Mouse (Mus musculus) heart, postnatal 14 days (tissue): ENCODE results near the gene Iqch. TPM values are rescaled to one million over a fixed set of nuclear protein-coding genes. Genes with fewer than 3 reads are reported as not detected.

Source experiments
- DNase-seq, 2 experiments: peaks; one replicate each; pipeline ENCODE4 v3.0.0; 2021 to 2022
- intact Hi-C: fragments of 180-260 bp; cut with DNase I; formaldehyde crosslinking; loops from one replicate; pipeline ENCODE4 v1.15.1; 2025
- total RNA-seq, 2 experiments: library from RNA; stranded (reverse); gene quantifications; 2 replicates each; pipeline ENCODE4 v1.2.3; 2021

Iqch gene
- total RNA-seq, 2 experiments from 2014 or later = not detected

GRCm38 (mm10) chr9:63613569-63613968 is 11.3 kb upstream of the Iqch start:
- no peak for DNase-seq
- intact Hi-C loops = loop anchor here (5.0 kb wide), 1 partner anchor 476 kb away; no protein-coding TSS in a partner anchor

DNA sequence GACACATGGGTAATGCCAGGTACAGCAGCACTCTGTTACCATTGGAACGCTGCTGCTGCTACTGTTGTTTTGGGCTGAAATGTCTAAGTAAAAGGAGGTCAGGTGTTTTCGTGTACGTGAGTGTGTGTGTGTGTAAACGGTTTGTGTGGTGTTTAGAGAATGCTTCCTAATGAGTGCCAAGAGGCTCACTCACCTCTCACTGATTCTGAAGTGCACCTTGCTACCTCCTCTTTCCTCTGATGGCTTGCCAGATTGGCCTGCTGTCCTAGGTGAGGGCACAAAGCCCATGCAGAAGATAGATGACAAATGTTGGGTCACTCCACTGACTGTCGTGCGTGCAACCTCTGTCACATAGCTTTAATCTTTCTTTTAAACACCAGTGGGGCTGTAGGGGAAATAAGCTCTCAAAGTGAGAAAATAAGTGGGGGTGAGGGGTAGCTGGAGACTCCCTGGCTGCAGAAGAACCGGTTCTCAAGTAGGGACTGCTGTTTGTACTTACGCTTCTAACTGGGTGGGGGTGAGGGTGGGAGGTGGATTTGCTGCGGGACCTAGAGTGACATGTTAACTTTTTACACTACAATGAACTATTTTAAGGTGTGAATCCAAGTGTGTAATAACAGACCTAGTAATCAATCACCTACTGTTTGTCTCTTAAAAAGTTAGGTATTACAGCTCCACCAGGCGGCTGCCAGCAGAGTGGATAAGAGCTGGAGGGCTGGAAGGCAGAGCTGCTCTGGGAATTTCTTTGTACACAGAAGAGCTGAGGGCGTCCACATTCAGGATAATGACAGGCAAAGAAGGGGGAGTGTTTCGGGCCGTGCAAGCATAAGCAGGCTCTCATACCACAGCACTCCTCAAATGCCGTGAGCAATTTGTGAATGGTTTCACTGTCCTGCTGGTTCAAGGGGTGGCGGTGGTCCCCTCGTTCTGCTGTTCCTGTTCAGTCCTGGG is 10.5 kb upstream of the Iqch start:
- intact Hi-C loops = loop anchor here (5.0 kb wide), 1 partner anchor 476 kb away; no protein-coding TSS in a partner anchor
- DNase-seq = peak in 1 of 2 experiments; percentile 21

DNA sequence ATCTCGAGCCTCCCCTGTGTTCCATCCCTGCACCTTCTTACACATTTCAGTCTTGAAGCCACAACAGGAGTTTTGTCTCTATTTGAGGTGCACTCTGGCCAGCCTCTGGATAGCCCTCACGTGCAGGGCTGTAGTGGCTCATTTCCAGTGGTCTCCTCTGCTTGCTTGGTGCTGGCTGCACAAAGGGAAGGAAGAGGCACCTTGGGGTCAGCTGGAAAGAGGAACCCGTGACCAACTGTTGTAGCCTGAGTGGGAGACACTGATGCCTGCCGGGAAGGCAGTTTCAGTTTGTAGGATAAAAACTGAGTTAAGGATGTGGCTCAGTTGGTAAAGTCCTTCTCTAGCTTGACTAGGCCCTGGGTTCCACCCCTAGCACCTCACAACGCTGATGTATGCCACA is 9.7 kb upstream of the Iqch start:
- DNase-seq = no peak
- intact Hi-C loops = loop anchor here (5.0 kb wide), 1 partner anchor 475 kb away; no protein-coding TSS in a partner anchor

- intact Hi-C loops = loop anchor here (5.0 kb wide), 1 partner anchor 474 kb away; no protein-coding TSS in a partner anchor
Measured at GRCm38 (mm10) chr9:63610841-63611366, 8.6 kb upstream of the Iqch start.

GRCm38 (mm10) chr9:63610231-63610630 is 7.9 kb upstream of the Iqch start:
- DNase-seq = no peak
- intact Hi-C loops = loop anchor here (5.0 kb wide), 1 partner anchor 473 kb away; no protein-coding TSS in a partner anchor

More at GRCm38 (mm10) chr9:63610841-63611366, 8.6 kb upstream of the Iqch start:
- peak; percentile 22 to 44 for DNase-seq

DNA sequence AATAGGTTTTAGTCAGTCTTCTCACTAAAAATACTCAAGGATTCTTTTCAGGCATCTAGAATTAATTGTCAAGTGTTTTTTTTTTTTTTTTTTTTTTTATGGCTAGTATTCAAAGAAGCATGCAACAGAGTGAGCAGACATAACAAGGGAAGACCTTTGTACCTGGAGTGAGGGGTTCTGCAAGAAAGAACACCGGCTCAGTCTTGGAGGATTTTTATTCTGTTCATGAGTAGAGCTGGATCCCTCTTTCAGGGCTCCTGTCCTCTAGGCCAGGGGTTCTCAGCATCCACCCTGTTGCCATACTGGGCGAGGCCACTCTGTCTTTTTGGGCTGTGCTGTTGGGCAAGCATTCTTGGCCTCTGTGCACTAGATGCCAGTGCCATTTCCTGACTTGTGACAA is 7.5 kb upstream of the Iqch start:
- no peak for DNase-seq
- intact Hi-C loops = loop anchor here (5.0 to 10.0 kb wide), 2 partner anchors 472 to 765 kb away; no protein-coding TSS in a partner anchor

GRCm38 (mm10) chr9:63609246-63609645 is 7.0 kb upstream of the Iqch start:
- intact Hi-C loops = loop anchor here (10.0 kb wide), 1 partner anchor 764 kb away; no protein-coding TSS in a partner anchor

DNA sequence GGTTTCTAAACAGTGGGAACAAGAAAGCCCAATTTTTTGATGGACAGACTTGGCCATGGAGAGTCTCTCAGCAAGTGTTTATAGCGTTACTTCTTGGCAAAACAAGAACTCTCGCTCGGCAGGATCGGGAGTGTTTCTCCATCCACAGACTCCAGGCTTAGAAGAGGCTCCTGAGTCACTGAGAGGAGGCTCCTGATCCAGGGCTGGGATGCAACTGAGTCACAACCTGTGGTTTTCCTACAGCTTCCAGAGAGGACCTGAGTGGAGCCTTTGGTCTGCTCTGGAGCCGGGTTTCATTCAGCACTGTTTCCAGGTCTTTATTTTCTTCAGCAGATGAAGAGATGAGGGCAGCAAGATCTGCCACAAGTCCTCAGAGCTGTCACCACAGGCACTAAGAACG is 5.7 kb upstream of the Iqch start:
- intact Hi-C loops = loop anchor here (10.0 kb wide), 1 partner anchor 763 kb away; no protein-coding TSS in a partner anchor
- no peak for DNase-seq

More at GRCm38 (mm10) chr9:63609246-63609645, 7.0 kb upstream of the Iqch start:
- no peak for DNase-seq

- intact Hi-C loops = loop anchor here (10.0 kb wide), 1 partner anchor 762 kb away; no protein-coding TSS in a partner anchor
- no peak for DNase-seq
Measured at GRCm38 (mm10) chr9:63606594-63606993, 4.3 kb upstream of the Iqch start.

DNA sequence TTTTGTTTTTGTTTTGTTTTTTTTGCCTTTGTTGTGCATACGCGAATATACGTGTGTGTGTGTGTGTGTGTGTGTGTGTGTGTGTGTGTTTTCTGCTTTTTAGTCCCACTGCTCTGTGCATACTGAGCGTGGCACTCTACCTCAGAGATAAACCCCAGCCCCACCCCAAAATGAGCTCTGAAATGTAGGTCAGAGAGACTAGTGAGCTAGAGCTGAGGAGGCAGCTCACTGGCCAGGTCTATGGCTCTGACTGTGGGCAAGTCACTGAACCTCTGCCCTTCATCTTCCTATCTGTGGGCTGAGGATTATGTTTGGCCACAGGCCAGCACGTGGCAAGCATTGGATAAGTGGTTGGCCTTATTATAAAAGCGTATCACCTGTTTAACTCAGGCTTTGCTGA is 1.6 kb upstream of the Iqch start:
- intact Hi-C loops = loop anchor here (10.0 kb wide), 1 partner anchor 759 kb away; no protein-coding TSS in a partner anchor
- no peak for DNase-seq

- DNase-seq = peak in 1 of 2 experiments; percentile 25
- intact Hi-C loops = no loop called here
Measured at GRCm38 (mm10) chr9:63596660-63597059, 5.6 kb downstream of the Iqch start.

GRCm38 (mm10) chr9:63595652-63596051 is 6.6 kb downstream of the Iqch start:
- intact Hi-C loops = no loop called here
- no peak for DNase-seq

GRCm38 (mm10) chr9:63595032-63595431 is 7.3 kb downstream of the Iqch start:
- intact Hi-C loops = no loop called here
- no peak for DNase-seq

DNA sequence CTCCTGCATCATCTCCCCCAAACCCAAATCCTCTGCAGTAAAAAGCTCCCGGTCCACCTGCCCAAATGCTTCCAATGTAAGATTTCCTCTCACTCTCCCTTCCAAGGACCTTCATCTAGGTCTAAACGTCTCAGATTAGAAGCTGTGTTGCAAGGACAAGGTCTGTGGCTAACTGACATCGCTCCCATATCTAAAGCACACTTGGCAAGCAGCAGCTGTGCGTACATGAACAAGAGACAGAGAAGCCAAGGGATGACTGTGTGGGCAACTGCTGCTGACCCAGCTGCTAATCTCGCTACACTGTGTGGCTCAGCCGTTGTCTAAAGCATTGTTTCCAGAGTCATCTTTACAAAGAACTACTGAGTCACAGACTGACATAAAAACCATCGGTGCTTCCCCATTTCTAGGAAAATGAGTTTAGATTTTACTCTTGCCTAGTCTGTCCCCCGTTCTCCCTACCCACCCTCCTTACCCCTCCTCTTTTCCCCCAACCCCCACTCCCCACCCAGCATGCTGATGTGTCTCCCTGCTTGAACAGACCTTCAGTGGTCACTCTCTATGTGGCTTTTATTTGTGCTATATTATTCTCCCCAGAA is 10.5 kb downstream of the Iqch start:
- intact Hi-C loops = no loop called here
- DNase-seq = no peak

DNA sequence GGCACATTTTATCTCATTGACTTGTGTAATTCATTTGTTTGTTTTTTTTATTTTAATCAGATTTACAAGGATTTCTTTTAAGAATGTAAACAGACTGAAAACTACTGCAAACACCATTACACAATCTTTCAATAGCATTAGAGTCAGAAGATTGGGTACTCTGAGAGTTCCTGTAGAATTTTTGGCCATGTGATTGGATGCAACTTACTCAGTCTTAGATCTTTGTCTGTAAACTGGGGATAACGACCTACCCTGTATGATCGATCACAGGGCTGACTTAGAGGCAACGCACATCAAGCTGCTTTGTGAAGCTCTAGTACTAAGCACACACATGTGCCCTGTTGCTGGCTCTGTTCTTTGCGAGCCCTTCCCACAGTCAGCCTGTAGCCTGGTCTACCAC is 11.7 kb downstream of the Iqch start:
- no peak for DNase-seq
- intact Hi-C loops = no loop called here

- intact Hi-C loops = no loop called here
- no peak for DNase-seq
Measured at GRCm38 (mm10) chr9:63589209-63589608, 13.1 kb downstream of the Iqch start.

- no peak for DNase-seq
- intact Hi-C loops = no loop called here
Measured at GRCm38 (mm10) chr9:63585251-63585650, 17.0 kb downstream of the Iqch start.

DNA sequence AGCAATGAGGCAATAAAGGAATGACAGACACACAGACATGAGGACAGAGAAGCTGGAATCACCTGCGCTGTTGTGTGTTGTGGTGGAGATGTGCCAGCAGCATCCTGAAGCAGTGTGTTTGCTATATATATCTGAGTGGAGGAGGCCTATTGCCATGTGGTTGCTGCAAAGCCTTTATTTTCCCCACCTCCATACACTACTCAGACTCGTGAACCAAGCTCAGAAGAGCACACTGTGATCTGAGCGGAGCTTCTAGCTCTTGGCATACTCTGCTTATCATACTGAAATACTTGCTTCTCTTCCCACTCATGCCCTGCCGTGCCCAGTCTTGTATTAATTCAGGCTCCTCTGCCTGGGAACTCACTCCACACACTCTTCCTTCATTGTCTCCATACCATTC is 20.5 kb downstream of the Iqch start:
- intact Hi-C loops = no loop called here

GRCm38 (mm10) chr9:63580046-63580445 is 22.2 kb downstream of the Iqch start:
- intact Hi-C loops = no loop called here
- no peak for DNase-seq

More for the DNA sequence above, 20.5 kb downstream of the Iqch start:
- no peak for DNase-seq

DNA sequence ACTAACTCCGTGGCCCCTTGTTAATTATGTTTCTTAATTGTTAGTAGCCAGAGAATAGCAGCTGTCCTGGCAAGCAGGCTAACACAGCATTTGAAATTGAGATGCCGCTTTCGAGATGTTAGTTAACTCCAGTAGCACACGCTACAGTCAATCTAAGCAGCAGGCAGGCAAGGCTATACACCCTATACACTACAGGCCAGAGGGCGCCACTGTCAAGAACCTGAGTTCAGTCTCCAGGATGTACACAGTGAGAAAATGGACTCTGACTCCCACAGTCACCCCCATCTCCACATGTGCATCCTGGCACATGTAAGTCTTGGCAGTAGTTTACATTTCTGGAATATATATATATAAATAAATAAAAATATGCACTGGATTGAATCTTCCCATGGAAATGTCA is 22.6 kb downstream of the Iqch start:
- no peak for DNase-seq
- intact Hi-C loops = no loop called here

DNA sequence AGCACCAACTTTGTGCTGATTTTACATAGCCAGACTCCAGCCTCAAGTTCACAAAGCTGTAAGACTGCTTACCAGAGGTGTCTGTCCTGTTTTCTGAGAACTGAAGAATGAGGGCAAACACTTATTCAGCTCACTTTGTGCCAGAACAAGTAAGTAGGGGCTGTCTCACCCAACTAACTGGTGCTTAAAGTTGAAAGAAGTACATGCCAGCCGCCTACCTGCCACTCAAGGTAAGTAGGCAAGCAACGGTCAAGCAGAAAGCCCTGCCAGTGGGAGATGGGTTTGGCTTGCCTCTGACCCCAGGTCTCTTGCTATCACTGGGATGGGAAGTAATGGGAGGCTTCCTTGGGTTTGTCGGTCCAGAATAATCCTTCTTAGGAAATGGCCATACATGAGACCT is 24.8 kb downstream of the Iqch start:
- DNase-seq = no peak
- intact Hi-C loops = no loop called here
